Mouse (Mus musculus): ENCODE measurements around the gene Vmn1r120.
"Not testable (repeated sequence)": the region's sequence is repeated elsewhere in the genome, so short reads cannot be mapped to it uniquely, and the experiment has no call there.

DNA sequence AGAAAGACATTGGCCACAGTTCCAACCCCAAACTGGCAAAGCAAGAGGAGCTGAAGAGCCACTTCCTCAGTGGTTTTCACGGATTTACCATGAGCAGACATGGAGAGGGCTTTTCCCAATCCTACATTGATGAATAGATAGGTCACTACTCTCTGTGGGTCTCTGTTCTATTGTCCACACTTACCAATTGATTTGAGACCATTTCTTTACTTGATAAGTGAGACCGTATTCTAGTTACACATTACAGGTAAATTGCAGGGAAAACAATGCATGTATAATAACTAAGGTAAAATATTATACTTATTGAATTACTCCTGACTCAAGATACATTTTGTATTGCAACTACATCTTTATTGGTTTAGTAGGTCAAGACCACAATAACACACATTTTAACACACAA, 41.2 kb downstream of the Vmn1r120 start, which contains the start of gene Vmn1r119:
- TF ChIP-seq CTCF (IDR thresholded peaks at IDR 0.05; ENCODE audit: extremely low read depth, insufficient read length, insufficient replicate concordance, low read depth, low read length); POLR2A (IDR thresholded peaks at IDR 0.05; ENCODE audit: low read depth, low read length): not testable (repeated sequence)
